ENCODE assay signal across 9 mouse cellular contexts in the genomic region with DNA sequence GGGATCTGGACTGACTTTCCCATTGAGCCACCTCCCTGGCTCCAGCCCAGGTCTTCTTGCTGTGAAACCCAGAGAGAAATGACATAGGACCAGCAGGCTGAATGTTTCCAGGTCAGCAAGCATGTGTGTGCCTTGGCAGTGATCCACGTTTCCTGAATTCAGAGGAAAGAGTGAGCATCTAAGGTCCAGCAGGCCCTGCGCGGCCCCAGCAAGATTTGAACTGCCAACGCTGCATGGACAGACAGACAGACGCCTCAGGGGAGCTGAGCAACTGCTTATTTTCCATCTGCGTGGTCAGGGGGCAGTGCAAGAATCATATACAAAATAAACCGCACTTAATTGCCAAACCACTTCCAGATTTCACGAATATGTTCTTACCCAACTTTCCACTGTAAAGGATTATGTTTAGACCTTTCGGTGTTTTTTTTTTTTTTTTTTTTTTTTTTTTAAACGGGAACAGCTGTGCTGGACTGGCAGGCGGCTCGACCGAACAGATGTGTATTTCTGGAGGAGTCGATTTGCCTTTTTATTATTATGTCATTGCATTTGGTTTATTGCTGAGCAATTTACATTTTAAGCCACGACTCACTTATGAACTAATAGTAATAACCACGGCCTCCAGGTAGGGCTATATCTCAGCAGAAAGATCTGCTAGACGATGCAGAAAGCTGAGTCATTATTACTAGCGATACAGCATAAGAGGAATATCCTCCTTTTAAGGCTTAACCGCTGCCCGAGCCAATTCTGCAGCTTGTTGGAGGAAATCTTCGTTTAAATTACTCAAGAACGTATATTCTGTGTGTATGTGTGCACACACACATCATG.
DNase-seq lines count a peak whose midpoint lies in the region; ATAC-seq and TF ChIP-seq lines count a peak whose summit lies in the region.
"Had no signal": no experiment of that assay in that cellular context is flagged by ENCODE, and none has a peak within 500 bp of the region (broad histone marks: within the 10 kb centered on the region; RNA-seq: fewer than 3 reads in every experiment).

No protein-coding gene starts in this region.

- DNase-seq in heart, adult 2 months = peak; percentile 13 to 25
- DNase-seq in heart, postnatal 25 days (ENCODE audit: low spot score) = no peak
- peak; percentile 8 for DNase-seq in urinary bladder, postnatal 14 days (ENCODE audit: low spot score)
- DNase-seq in urinary bladder, adult 18-20 months (ENCODE audit: low spot score in 2 of 2) = no peak
- DNase-seq in heart, postnatal 4 days = peak; percentile 38
- DNase-seq in layer of hippocampus, adult 9-11 months = no peak
- DNase-seq: adrenal gland, postnatal 14 days had no signal

- no peak overlapping the region for H3K4me2 ChIP-seq in midbrain, embryonic 13.5 days (replicated peaks)

- WGBS in heart, adult 2 months = 65% methylated on average over 22 of the region's 22 CpGs
- WGBS in midbrain, embryonic 13.5 days = 85% methylated on average over 22 of the region's 22 CpGs

- H3K4me3 ChIP-seq in heart, adult 2 months = no peak overlapping the region
- no peak overlapping the region for H3K4me3 ChIP-seq in midbrain, embryonic 13.5 days (replicated peaks)

- no peaks in the 10 kb centered on the region; the same call in 1 of the 2 replicates for H3K4me1 ChIP-seq in heart, adult 2 months (ENCODE audit: control insufficient read depth, insufficient read depth, low read length)
- no peaks in the 10 kb centered on the region for H3K4me1 ChIP-seq in midbrain, embryonic 13.5 days (replicated peaks)

- no peaks in the 10 kb centered on the region for H3K9me3 ChIP-seq in midbrain, embryonic 13.5 days

- TF ChIP-seq CTCF in heart, adult 2 months (IDR thresholded peaks at IDR 0.05) = no peak

- no peak for TF ChIP-seq POLR2A in heart, adult 2 months (IDR thresholded peaks at IDR 0.05; ENCODE audit: insufficient read depth, low read depth, low read length)

- intact Hi-C loops in heart, adult 2 months (cut with DNase I) = no loop called here
- intact Hi-C loops in heart, postnatal 25 days (cut with DNase I) = loop anchor here (5.0 kb wide), 1 partner anchor 82 kb away; no protein-coding TSS in a partner anchor

- no peak overlapping the region for H3K9ac ChIP-seq in heart, adult 2 months (ENCODE audit: low read depth, low read length)
- no peak overlapping the region for H3K9ac ChIP-seq in midbrain, embryonic 13.5 days (replicated peaks)

- H3K27ac ChIP-seq in heart, adult 2 months = no peak overlapping the region
- no peak overlapping the region for H3K27ac ChIP-seq in midbrain, embryonic 13.5 days

- no peak for ATAC-seq in midbrain, embryonic 13.5 days
- no peak for ATAC-seq in megakaryocyte, adult 5-6 weeks (ENCODE audit: poor library complexity, severe bottlenecking)

- no peaks in the 10 kb centered on the region for H3K27me3 ChIP-seq in heart, adult 2 months (ENCODE audit: control insufficient read depth, insufficient read depth, low read length)
- H3K27me3 ChIP-seq in midbrain, embryonic 13.5 days = no peaks in the 10 kb centered on the region

- H3K79me2 ChIP-seq in heart, adult 2 months (replicated peaks; ENCODE audit: control insufficient read depth, insufficient read depth, low read length) = no peaks in the 10 kb centered on the region

- no peak for TF ChIP-seq EP300 in heart, adult 2 months (IDR thresholded peaks at IDR 0.05; ENCODE audit: insufficient read depth, low read depth, low read length)

- H3K36me3 ChIP-seq in heart, adult 2 months (ENCODE audit: control insufficient read depth, insufficient read depth, low read length) = no peaks in the 10 kb centered on the region
- H3K36me3 ChIP-seq in midbrain, embryonic 13.5 days = no peaks in the 10 kb centered on the region

Comparison
In these comparisons a context has a peak if more than half of its experiments do, and no peak if none do; other contexts are left out.
1. DNase-seq: peak in heart, adult 2 months (2 of 2), urinary bladder, postnatal 14 days (single experiment) and heart, postnatal 4 days (single experiment); none in heart, postnatal 25 days (single experiment), urinary bladder, adult 18-20 months (0 of 2) and layer of hippocampus, adult 9-11 months (single experiment).